Mouse (Mus musculus): Measurements from ENCODE around the gene Smarce1.
"Not testable (repeated sequence)": the region's sequence is repeated elsewhere in the genome, so short reads cannot be mapped to it uniquely, and the experiment has no call there.

The Smarce1 gene

GRCm38 (mm10) chr11:99230261-99231048 is at the start of gene Smarce1:
Gene Smarce1, minus strand, starts transcription at chr11:99231017.
- peak; percentile 77 for DNase-seq (ENCODE audit: low spot score)

GRCm38 (mm10) chr11:99279986-99280385 is 49.2 kb upstream of the Smarce1 start:
- DNase-seq (ENCODE audit: low spot score), result no peak

GRCm38 (mm10) chr11:99276786-99277185 is 46.0 kb upstream of the Smarce1 start:
- DNase-seq (ENCODE audit: low spot score), result no peak

- DNase-seq (ENCODE audit: low spot score), result no peak
These were observed 44.8 kb upstream of the Smarce1 start for GRCm38 (mm10) chr11:99275624-99276023.

- no peak for DNase-seq (ENCODE audit: low spot score)
These were observed 41.9 kb upstream of the Smarce1 start for GRCm38 (mm10) chr11:99272721-99273120.

- DNase-seq (ENCODE audit: low spot score), result no peak
These were observed 38.4 kb upstream of the Smarce1 start for GRCm38 (mm10) chr11:99269192-99269591.

- no peak for DNase-seq (ENCODE audit: low spot score)
These were observed 35.0 kb upstream of the Smarce1 start for GRCm38 (mm10) chr11:99265796-99266195.

GRCm38 (mm10) chr11:99265220-99265619 is 34.4 kb upstream of the Smarce1 start:
- DNase-seq (ENCODE audit: low spot score), result no peak

- DNase-seq (ENCODE audit: low spot score), result no peak
These were observed 25.4 kb upstream of the Smarce1 start for GRCm38 (mm10) chr11:99256213-99256612.

GRCm38 (mm10) chr11:99255316-99255715 is 24.5 kb upstream of the Smarce1 start:
- no peak for DNase-seq (ENCODE audit: low spot score)

- DNase-seq (ENCODE audit: low spot score), result no peak
These were observed 23.1 kb upstream of the Smarce1 start for GRCm38 (mm10) chr11:99253893-99254292.

GRCm38 (mm10) chr11:99252671-99253070 is 21.9 kb upstream of the Smarce1 start:
- DNase-seq (ENCODE audit: low spot score), result no peak

GRCm38 (mm10) chr11:99250666-99251065 is 19.8 kb upstream of the Smarce1 start:
- DNase-seq (ENCODE audit: low spot score), result no peak

- DNase-seq (ENCODE audit: low spot score), result no peak
These were observed 19.4 kb upstream of the Smarce1 start for GRCm38 (mm10) chr11:99250241-99250640.

- no peak for DNase-seq (ENCODE audit: low spot score)
These were observed 18.3 kb upstream of the Smarce1 start for GRCm38 (mm10) chr11:99249115-99249514.

GRCm38 (mm10) chr11:99247916-99248315 is 17.1 kb upstream of the Smarce1 start:
- DNase-seq (ENCODE audit: low spot score), result no peak

GRCm38 (mm10) chr11:99244519-99244918 is 13.7 kb upstream of the Smarce1 start:
- DNase-seq (ENCODE audit: low spot score), result not testable (repeated sequence)

GRCm38 (mm10) chr11:99243820-99244374 is 13.1 kb upstream of the Smarce1 start, which contains the start of gene Krt222:
Gene Krt222, minus strand, starts transcription at chr11:99244085.
- no peak for DNase-seq (ENCODE audit: low spot score)

- DNase-seq (ENCODE audit: low spot score), result no peak
These were observed 12.5 kb upstream of the Smarce1 start for GRCm38 (mm10) chr11:99243200-99243819.

GRCm38 (mm10) chr11:99242056-99242455 is 11.2 kb upstream of the Smarce1 start:
- no peak for DNase-seq (ENCODE audit: low spot score)

GRCm38 (mm10) chr11:99238468-99238867 is 7.7 kb upstream of the Smarce1 start:
- peak; percentile 42 for DNase-seq (ENCODE audit: low spot score)

- DNase-seq (ENCODE audit: low spot score), result no peak
These were observed 416 bp upstream of the Smarce1 start for GRCm38 (mm10) chr11:99231049-99231816.

Measured in spleen, adult 12 weeks (tissue).